Mouse (Mus musculus) heart, adult 2 months (tissue): Measurements from ENCODE around the gene Plekhm3.

Experiments
- CTCF ChIP-seq: fragments of 200-600 bp; IDR thresholded peaks from 2 replicates; pipeline ENCODE4 v1.8.1; 2022; ENCODE audit warnings: antibody characterized with exemption, mild to moderate bottlenecking, moderate library complexity
- EP300 ChIP-seq: fragments of 200-500 bp; IDR thresholded peaks from 2 replicates; pipeline ENCODE4 v1.6.1; 2011; ENCODE audit warnings: low read depth, low read length, control low read depth; ENCODE audit not compliant: insufficient read depth
- POLR2A ChIP-seq: fragments of 200-500 bp; IDR thresholded peaks from 2 replicates; pipeline ENCODE4 v1.6.1; 2011; ENCODE audit warnings: mild to moderate bottlenecking, low read depth, low read length, control low read depth; ENCODE audit not compliant: insufficient read depth

DNA sequence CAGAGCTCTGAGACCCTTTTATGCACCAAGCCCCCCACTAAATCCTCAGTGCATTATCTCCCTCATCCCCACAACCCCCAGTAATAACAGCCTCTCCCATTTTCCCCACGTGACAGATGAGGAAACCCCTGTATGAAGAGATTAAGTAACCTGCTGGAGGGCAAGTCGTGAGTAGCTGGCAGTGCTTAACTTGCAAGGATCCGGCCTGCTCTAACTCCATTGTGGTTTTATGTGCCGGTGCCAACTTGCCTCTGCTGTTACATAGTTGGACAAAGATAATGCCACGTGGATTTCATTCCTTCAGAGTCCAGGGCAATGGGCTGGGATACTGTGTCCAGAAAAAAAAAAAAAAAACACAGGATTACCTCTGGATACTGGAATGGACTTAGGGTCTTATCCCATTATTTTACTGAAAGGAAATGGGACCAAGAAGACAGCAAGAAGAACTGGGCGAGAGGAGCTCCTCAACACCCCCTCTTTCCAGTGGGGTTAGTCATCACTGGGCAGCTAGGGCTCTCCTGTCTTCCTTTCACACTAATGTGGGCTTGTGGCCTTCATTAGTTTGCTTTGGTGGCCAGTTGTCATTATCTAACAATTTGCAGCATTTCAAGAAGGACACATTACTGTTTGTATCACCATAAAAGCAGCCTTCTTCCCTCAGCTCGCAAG lies 200.5 kb downstream of the Plekhm3 start:
- no peak for TF ChIP-seq POLR2A
- TF ChIP-seq CTCF: no peak
- no peak for TF ChIP-seq EP300
